ENCODE assay signal across 9 mouse cellular contexts in the genomic region with DNA sequence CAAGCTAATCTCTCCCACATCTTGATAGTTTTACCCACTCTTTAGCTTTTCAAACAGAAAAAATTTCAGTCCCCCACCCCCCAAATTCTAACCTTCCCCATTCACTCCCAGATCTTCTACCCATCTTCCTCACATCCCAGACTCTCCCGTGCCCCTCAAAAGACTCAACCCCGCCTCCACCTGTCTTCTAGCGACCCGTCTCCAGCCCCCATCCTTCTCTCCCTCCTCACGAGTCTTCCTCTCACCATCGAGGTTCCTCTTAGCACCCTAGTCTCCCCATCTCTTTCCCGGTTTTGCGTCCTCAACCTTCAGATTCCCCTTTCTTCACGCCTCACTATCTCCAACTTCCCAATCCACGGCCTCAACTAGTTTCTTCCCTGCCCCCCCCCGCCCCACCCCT. TPM values are rescaled to one million over a fixed set of nuclear protein-coding genes. Genes with fewer than 3 reads are reported as not detected.
A peak's percentile ranks its signal among the peaks of the same experiment; 100 is the strongest.
DNase-seq lines count a peak whose midpoint lies in the region; ATAC-seq and TF ChIP-seq lines count a peak whose summit lies in the region.
"Had no signal": no experiment of that assay in that cellular context is flagged by ENCODE, and none has a peak within 500 bp of the region (broad histone marks: within the 10 kb centered on the region; RNA-seq: fewer than 3 reads in every experiment).

No protein-coding gene starts in this region.

- H3K9me3 ChIP-seq in kidney, embryonic 16.5 days (ENCODE audit: low read length): no peaks in the 10 kb centered on the region
- H3K9me3 ChIP-seq in forebrain, embryonic 13.5 days (replicated peaks): no peaks in the 10 kb centered on the region
- H3K9me3 ChIP-seq in liver, embryonic 14.5 days (ENCODE audit: control insufficient read depth, low read length): no peaks in the 10 kb centered on the region

- peaks cover 28% of the 10 kb centered on the region for H3K4me1 ChIP-seq in kidney, embryonic 16.5 days (ENCODE audit: insufficient read depth, low read length)
- H3K4me1 ChIP-seq in bone marrow, adult 2 months (ENCODE audit: control insufficient read depth, insufficient read depth, low read length): peaks cover 1% of the 10 kb centered on the region; the same call in 1 of the 2 replicates
- H3K4me1 ChIP-seq in forebrain, embryonic 13.5 days: peaks cover 35% of the 10 kb centered on the region
- peaks cover 2 to 20% of the 10 kb centered on the region in 2 experiments; a peak in 3 of 4 replicates for H3K4me1 ChIP-seq in liver, embryonic 14.5 days (replicated peaks; ENCODE audit: control insufficient read depth in 2 of 2, insufficient read depth in 2 of 2, low read length in 1 of 2)

- TF ChIP-seq EP300 in liver, embryonic 14.5 days (IDR thresholded peaks at IDR 0.05; ENCODE audit: low read depth): no peak

- no peaks in the 10 kb centered on the region for H3K36me3 ChIP-seq in kidney, embryonic 16.5 days (ENCODE audit: insufficient read depth, low read length)
- H3K36me3 ChIP-seq in forebrain, embryonic 13.5 days (ENCODE audit: poor library complexity, severe bottlenecking): no peaks in the 10 kb centered on the region
- no peaks in the 10 kb centered on the region for H3K36me3 ChIP-seq in liver, embryonic 14.5 days (replicated peaks; ENCODE audit: control insufficient read depth, insufficient read depth, low read depth)

- peak overlapping the region; percentile 63 for H3K4me3 ChIP-seq in kidney, embryonic 16.5 days (ENCODE audit: low read length)
- H3K4me3 ChIP-seq in bone marrow, adult 2 months (replicated peaks; ENCODE audit: control insufficient read depth, low read depth, low read length): peak overlapping the region; percentile 49
- H3K4me3 ChIP-seq in forebrain, embryonic 13.5 days: peak overlapping the region; percentile 84
- peak overlapping the region; percentile 78 to 86 for H3K4me3 ChIP-seq in liver, embryonic 14.5 days (ENCODE audit: insufficient read depth in 1 of 2, low read depth in 2 of 2, low read length in 2 of 2)

- peak overlapping the region; percentile 81 for H3K27ac ChIP-seq in kidney, embryonic 16.5 days (ENCODE audit: low read length)
- H3K27ac ChIP-seq in bone marrow, adult 2 months (ENCODE audit: control insufficient read depth, insufficient read depth, low read depth, low read length, poor library complexity): no peak overlapping the region
- H3K27ac ChIP-seq in forebrain, embryonic 13.5 days: no peak overlapping the region
- H3K27ac ChIP-seq in liver, embryonic 14.5 days: no peak overlapping the region

- TF ChIP-seq CTCF in bone marrow, adult 2 months (IDR thresholded peaks at IDR 0.05; ENCODE audit: control insufficient read depth, insufficient read depth, low read length): no peak
- no peak for TF ChIP-seq CTCF in liver, embryonic 14.5 days (IDR thresholded peaks at IDR 0.05; ENCODE audit: low read depth)

- TF ChIP-seq POLR2A in bone marrow, adult 2 months (IDR thresholded peaks at IDR 0.05; ENCODE audit: borderline replicate concordance, control insufficient read depth, low read depth, low read length): no peak

- DNase-seq in kidney, postnatal 14 days: no peak
- no peak for DNase-seq in liver, embryonic 14.5 days (ENCODE audit: low read depth in 3 of 3, low spot score in 3 of 3)
- peak; percentile 46 for DNase-seq in testis, postnatal 10 days (ENCODE audit: low spot score)
- DNase-seq in right cerebral cortex, adult 2 months (ENCODE audit: low spot score in 2 of 2): no peak
- no peak for DNase-seq in left cerebral cortex, adult 8-10 months (ENCODE audit: low spot score in 2 of 2)

- ATAC-seq in kidney, embryonic 16.5 days (ENCODE audit: low FRiP score, low TSS enrichment): no peak
- ATAC-seq in forebrain, embryonic 13.5 days: no peak
- ATAC-seq in liver, embryonic 14.5 days (ENCODE audit: insufficient read depth): no peak

- WGBS in kidney, embryonic 16.5 days: under 1% methylated on average over 10 of the region's 11 CpGs
- WGBS in bone marrow, adult 2 months: 4% methylated on average over 11 of the region's 11 CpGs
- 2% methylated on average over 11 of the region's 11 CpGs for WGBS in forebrain, embryonic 13.5 days
- 1% methylated on average over 11 of the region's 11 CpGs for WGBS in liver, embryonic 14.5 days (ENCODE audit: insufficient replicate concordance)

- H3K9ac ChIP-seq in kidney, embryonic 16.5 days (replicated peaks; ENCODE audit: low read length): peak overlapping the region; percentile 70
- H3K9ac ChIP-seq in forebrain, embryonic 13.5 days: peak overlapping the region; percentile 82
- peak overlapping the region; percentile 79 for H3K9ac ChIP-seq in liver, embryonic 14.5 days (replicated peaks)

- peak overlapping the region; percentile 70 for H3K4me2 ChIP-seq in kidney, embryonic 16.5 days (replicated peaks; ENCODE audit: low read depth, low read length)
- H3K4me2 ChIP-seq in forebrain, embryonic 13.5 days: peak overlapping the region; percentile 70
- peak overlapping the region; percentile 92 for H3K4me2 ChIP-seq in liver, embryonic 14.5 days (ENCODE audit: low read depth)

- no peaks in the 10 kb centered on the region for H3K27me3 ChIP-seq in kidney, embryonic 16.5 days (ENCODE audit: insufficient read depth, low read length)
- no peaks in the 10 kb centered on the region for H3K27me3 ChIP-seq in forebrain, embryonic 13.5 days
- H3K27me3 ChIP-seq in liver, embryonic 14.5 days (ENCODE audit: control insufficient read depth, insufficient read depth, low read length): no peaks in the 10 kb centered on the region

RNA-seq across cellular contexts. Expression of gene Lrrc42, which starts 0.8 kb away (rescaled TPM):
- 96.2 and 108 TPM in 2 replicates for polyA plus RNA-seq in kidney, embryonic 16.5 days (2015; fragmentation: Nextera tagmentation; extraction: Ambion mirVana)
- 5.9 and 16.0 TPM in 2 replicates for polyA plus RNA-seq in bone marrow, adult 2 months (2011; ENCODE audit: insufficient read depth, insufficient read length, low replicate concordance, missing spikeins)
- polyA plus RNA-seq in forebrain, embryonic 13.5 days (2015; fragmentation: Nextera tagmentation; extraction: Ambion mirVana): 67.4 and 68.9 TPM in 2 replicates
- 4.3 and 7.6 TPM in 2 replicates for polyA plus RNA-seq in liver, embryonic 14.5 days (2012; rRNA removed)
- polyA plus RNA-seq in liver, embryonic 14.5 days (2014; fragmentation: Nextera tagmentation; extraction: Ambion mirVana): 11.1 TPM in 2 replicates
- total RNA-seq in left cerebral cortex, adult 8-10 months (2022): 10 to 100 TPM; 22.6 to 33.0 (median 28.7) TPM

RNA-seq across cellular contexts. Expression of gene Hspb11, which starts 0.9 kb away (rescaled TPM):
- 32.8 and 34.1 TPM in 2 replicates for polyA plus RNA-seq in kidney, embryonic 16.5 days (2015; fragmentation: Nextera tagmentation; extraction: Ambion mirVana)
- polyA plus RNA-seq in bone marrow, adult 2 months (2011; ENCODE audit: insufficient read depth, insufficient read length, low replicate concordance, missing spikeins): 2.7 and 4.1 TPM in 2 replicates
- polyA plus RNA-seq in forebrain, embryonic 13.5 days (2015; fragmentation: Nextera tagmentation; extraction: Ambion mirVana): 32.6 and 39.5 TPM in 2 replicates
- polyA plus RNA-seq in liver, embryonic 14.5 days (2012; rRNA removed): 2.2 and 3.6 TPM in 2 replicates
- 7.8 and 8.2 TPM in 2 replicates for polyA plus RNA-seq in liver, embryonic 14.5 days (2014; fragmentation: Nextera tagmentation; extraction: Ambion mirVana)
- 10 to 100 TPM; 14.2 to 20.6 (median 19.4) TPM for total RNA-seq in left cerebral cortex, adult 8-10 months (2022)

RNA-seq across cellular contexts. Expression of gene Ldlrad1, which starts 43.5 kb away (rescaled TPM):
- not detected in 2 replicates for polyA plus RNA-seq in kidney, embryonic 16.5 days (2015; fragmentation: Nextera tagmentation; extraction: Ambion mirVana)
- polyA plus RNA-seq in bone marrow, adult 2 months (2011; ENCODE audit: insufficient read depth, insufficient read length, low replicate concordance, missing spikeins): not detected in 2 replicates
- not detected in 2 replicates for polyA plus RNA-seq in forebrain, embryonic 13.5 days (2015; fragmentation: Nextera tagmentation; extraction: Ambion mirVana)
- polyA plus RNA-seq in liver, embryonic 14.5 days (2012; rRNA removed): not detected in 2 replicates
- polyA plus RNA-seq in liver, embryonic 14.5 days (2014; fragmentation: Nextera tagmentation; extraction: Ambion mirVana): not detected in 2 replicates
- total RNA-seq in left cerebral cortex, adult 8-10 months (2022): under 1 TPM in 1 of 4 experiments, not detected in 3; 0.32 TPM
- total RNA-seq: adrenal gland, adult 18-20 months had no signal

RNA-seq across cellular contexts. Expression of gene Dio1, which starts 54.4 kb away (rescaled TPM):
- 0.47 and 0.68 TPM in 2 replicates for polyA plus RNA-seq in kidney, embryonic 16.5 days (2015; fragmentation: Nextera tagmentation; extraction: Ambion mirVana)
- polyA plus RNA-seq in bone marrow, adult 2 months (2011; ENCODE audit: insufficient read depth, insufficient read length, low replicate concordance, missing spikeins): 0.90 TPM in 1 of 2 replicates, not detected in the other
- polyA plus RNA-seq in forebrain, embryonic 13.5 days (2015; fragmentation: Nextera tagmentation; extraction: Ambion mirVana): not detected in 2 replicates
- 0.03 TPM in 1 of 2 replicates, not detected in the other for polyA plus RNA-seq in liver, embryonic 14.5 days (2012; rRNA removed)
- polyA plus RNA-seq in liver, embryonic 14.5 days (2014; fragmentation: Nextera tagmentation; extraction: Ambion mirVana): not detected in 2 replicates
- total RNA-seq in left cerebral cortex, adult 8-10 months (2022): not detected
